In genomic region chr11:115160883-115161577, GRCm38 (mm10) we compare ENCODE assay signal across 7 mouse cellular contexts. TPM values are rescaled to one million over a fixed set of nuclear protein-coding genes. Genes with fewer than 3 reads are reported as not detected.
DNase-seq lines count a peak whose midpoint lies in the region; ATAC-seq and TF ChIP-seq lines count a peak whose summit lies in the region.

No protein-coding gene starts in this region.

- no peak overlapping the region for H3K4me3 ChIP-seq in midbrain, embryonic 10.5 days
- H3K4me3 ChIP-seq in midbrain, embryonic 13.5 days (replicated peaks): no peak overlapping the region
- H3K4me3 ChIP-seq in liver, postnatal 0 days (ENCODE audit: low read depth, low read length): no peak overlapping the region

- H3K9me3 ChIP-seq in midbrain, embryonic 10.5 days (replicated peaks): no peaks in the 10 kb centered on the region
- H3K9me3 ChIP-seq in midbrain, embryonic 13.5 days: no peaks in the 10 kb centered on the region
- H3K9me3 ChIP-seq in liver, postnatal 0 days (ENCODE audit: low read length): no peaks in the 10 kb centered on the region

- no peak overlapping the region for H3K9ac ChIP-seq in midbrain, embryonic 13.5 days (replicated peaks)
- H3K9ac ChIP-seq in liver, postnatal 0 days (replicated peaks): no peak overlapping the region; the same call in 1 of the 2 replicates

- WGBS in midbrain, embryonic 10.5 days: 30% methylated on average over 10 of the region's 10 CpGs
- 36% methylated on average over 10 of the region's 10 CpGs for WGBS in midbrain, embryonic 13.5 days
- WGBS in liver, postnatal 0 days (ENCODE audit: insufficient replicate concordance): 18% methylated on average over 10 of the region's 10 CpGs

- intact Hi-C loops in heart, postnatal 36 days (cut with DNase I): loop anchor here (1.0 kb wide), 2 partner anchors 21 to 108 kb away; no protein-coding TSS in a partner anchor

- peaks cover 58% of the 10 kb centered on the region for H3K4me1 ChIP-seq in midbrain, embryonic 10.5 days
- peaks cover 45% of the 10 kb centered on the region for H3K4me1 ChIP-seq in midbrain, embryonic 13.5 days (replicated peaks)
- peaks cover 50% of the 10 kb centered on the region for H3K4me1 ChIP-seq in liver, postnatal 0 days (ENCODE audit: insufficient read depth)

- no peaks in the 10 kb centered on the region for H3K36me3 ChIP-seq in midbrain, embryonic 10.5 days
- H3K36me3 ChIP-seq in midbrain, embryonic 13.5 days: no peaks in the 10 kb centered on the region
- no peaks in the 10 kb centered on the region for H3K36me3 ChIP-seq in liver, postnatal 0 days (replicated peaks; ENCODE audit: insufficient read depth, low read length)

- peak; percentile 93 for TF ChIP-seq CTCF in liver, postnatal 0 days (IDR thresholded peaks at IDR 0.05; ENCODE audit: low read depth)

- TF ChIP-seq EP300 in liver, postnatal 0 days (IDR thresholded peaks at IDR 0.05; ENCODE audit: low read depth): no peak

- H3K27ac ChIP-seq in midbrain, embryonic 10.5 days (replicated peaks): no peak overlapping the region
- no peak overlapping the region for H3K27ac ChIP-seq in midbrain, embryonic 13.5 days
- peak overlapping the region; percentile 71 for H3K27ac ChIP-seq in liver, postnatal 0 days (ENCODE audit: low read depth)

- no peak for ATAC-seq in midbrain, embryonic 13.5 days
- ATAC-seq in liver, postnatal 0 days: no peak

- no peak overlapping the region for H3K4me2 ChIP-seq in midbrain, embryonic 13.5 days (replicated peaks)
- H3K4me2 ChIP-seq in liver, postnatal 0 days (ENCODE audit: low read depth, low read length): peak overlapping the region; percentile 95

- peak; percentile 76 for DNase-seq in midbrain, embryonic 10.5 days (ENCODE audit: low spot score)
- DNase-seq in R1 (ENCODE audit: low read depth, low spot score): peak; percentile 74
- DNase-seq in cerebellum, adult 9-10 months: peak; percentile 75
- peak; percentile 81 to 85 for DNase-seq in heart, postnatal 36 days
- DNase-seq in liver, postnatal 0 days: peak; percentile 90
- DNase-seq in spleen, postnatal 10 days (ENCODE audit: low spot score in 2 of 2): peak; percentile 78 to 90

- H3K27me3 ChIP-seq in midbrain, embryonic 10.5 days (ENCODE audit: low read depth, poor library complexity, severe bottlenecking): peaks cover 81% of the 10 kb centered on the region
- H3K27me3 ChIP-seq in midbrain, embryonic 13.5 days: peaks cover 74% of the 10 kb centered on the region
- no peaks in the 10 kb centered on the region for H3K27me3 ChIP-seq in liver, postnatal 0 days (ENCODE audit: insufficient read depth, low read length)

RNA-seq across cellular contexts. Expression of gene Slc9a3r1, which starts 2.1 kb away (rescaled TPM):
- polyA plus RNA-seq in midbrain, embryonic 10.5 days (2016; fragmentation: Nextera tagmentation; extraction: Ambion mirVana): 36.8 and 37.8 TPM in 2 replicates
- 30.4 and 34.3 TPM in 2 replicates for polyA plus RNA-seq in midbrain, embryonic 13.5 days (2015; fragmentation: Nextera tagmentation; extraction: Ambion mirVana)
- 10 to 100 TPM in 1 of 2 experiments, 1 to 10 TPM in 1; 9.9 to 10.5 TPM for total RNA-seq in heart, postnatal 36 days (2021)
- polyA plus RNA-seq in liver, postnatal 0 days (2015; fragmentation: Nextera tagmentation; extraction: Ambion mirVana): 101 and 115 TPM in 2 replicates

RNA-seq across cellular contexts. Expression of gene Tmem104, which starts 26.3 kb away (rescaled TPM):
- 7.1 and 11.3 TPM in 2 replicates for polyA plus RNA-seq in midbrain, embryonic 10.5 days (2016; fragmentation: Nextera tagmentation; extraction: Ambion mirVana)
- 10.3 and 10.7 TPM in 2 replicates for polyA plus RNA-seq in midbrain, embryonic 13.5 days (2015; fragmentation: Nextera tagmentation; extraction: Ambion mirVana)
- total RNA-seq in heart, postnatal 36 days (2021): 10 to 100 TPM; 10.4 to 12.5 TPM
- 5.7 and 7.1 TPM in 2 replicates for polyA plus RNA-seq in liver, postnatal 0 days (2015; fragmentation: Nextera tagmentation; extraction: Ambion mirVana)

RNA-seq across cellular contexts. Expression of gene Nat9, which starts 26.6 kb away (rescaled TPM):
- 17.8 and 19.5 TPM in 2 replicates for polyA plus RNA-seq in midbrain, embryonic 10.5 days (2016; fragmentation: Nextera tagmentation; extraction: Ambion mirVana)
- 20.9 and 23.7 TPM in 2 replicates for polyA plus RNA-seq in midbrain, embryonic 13.5 days (2015; fragmentation: Nextera tagmentation; extraction: Ambion mirVana)
- total RNA-seq in heart, postnatal 36 days (2021): 10 to 100 TPM; 19.8 to 28.0 TPM
- polyA plus RNA-seq in liver, postnatal 0 days (2015; fragmentation: Nextera tagmentation; extraction: Ambion mirVana): 16.5 and 16.7 TPM in 2 replicates

RNA-seq across cellular contexts. Expression of gene Cd300lf, which starts 27.2 kb away (rescaled TPM):
- polyA plus RNA-seq in midbrain, embryonic 10.5 days (2016; fragmentation: Nextera tagmentation; extraction: Ambion mirVana): 0.21 TPM in 1 of 2 replicates, not detected in the other
- polyA plus RNA-seq in midbrain, embryonic 13.5 days (2015; fragmentation: Nextera tagmentation; extraction: Ambion mirVana): 0.28 TPM in 1 of 2 replicates, not detected in the other
- total RNA-seq in heart, postnatal 36 days (2021): under 1 TPM; 0.08 to 0.33 TPM
- 8.5 and 9.3 TPM in 2 replicates for polyA plus RNA-seq in liver, postnatal 0 days (2015; fragmentation: Nextera tagmentation; extraction: Ambion mirVana)
